Mouse (Mus musculus) testis, adult 2 months (tissue): ENCODE measurements at regions not wholly inside any gene's neighbourhood (a gene's known extent, or its start where the extent isn't known, plus 50 kb on each side); places are given as distances from the start of the nearest gene placed in this dataset.

Experiments
- H3K27ac ChIP-seq: fragments of 200-500 bp; 2 replicates; pipeline ENCODE4 v1.5.1; 2012; ENCODE audit warnings: low read depth, low read length; ENCODE audit not compliant: control insufficient read depth, insufficient read depth
- H3K27me3 ChIP-seq: fragments of 200-500 bp; 2 replicates; pipeline ENCODE4 v1.6.1; 2012; ENCODE audit warnings: mild to moderate bottlenecking, low read length, moderate library complexity; ENCODE audit not compliant: control insufficient read depth, insufficient read depth
- H3K36me3 ChIP-seq: fragments of 200-500 bp; 2 replicates; pipeline ENCODE4 v1.6.1; 2012; ENCODE audit warnings: mild to moderate bottlenecking, low read length; ENCODE audit not compliant: control insufficient read depth, insufficient read depth
- H3K4me1 ChIP-seq: fragments of 200-500 bp; 2 replicates; pipeline ENCODE4 v1.6.1; 2012; ENCODE audit warnings: low read length; ENCODE audit not compliant: control insufficient read depth, insufficient read depth
- H3K4me3 ChIP-seq: fragments of 200-500 bp; 2 replicates; pipeline ENCODE4 v1.5.1; 2012; ENCODE audit warnings: low read depth, mild to moderate bottlenecking, low read length, moderate library complexity, mixed read lengths; ENCODE audit not compliant: control insufficient read depth
- CTCF ChIP-seq: fragments of 200-500 bp; IDR thresholded peaks from 2 replicates; pipeline ENCODE4 v1.5.1; 2012; ENCODE audit warnings: low read depth, mild to moderate bottlenecking, inconsistent platforms, low read length, moderate library complexity; ENCODE audit not compliant: control insufficient read depth, insufficient read depth, insufficient replicate concordance
- POLR2A ChIP-seq: fragments of 200-500 bp; IDR thresholded peaks from 2 replicates; pipeline ENCODE4 v1.6.1; 2012; ENCODE audit warnings: low read depth, mild to moderate bottlenecking, inconsistent platforms, low read length, moderate library complexity; ENCODE audit not compliant: control insufficient read depth

DNA sequence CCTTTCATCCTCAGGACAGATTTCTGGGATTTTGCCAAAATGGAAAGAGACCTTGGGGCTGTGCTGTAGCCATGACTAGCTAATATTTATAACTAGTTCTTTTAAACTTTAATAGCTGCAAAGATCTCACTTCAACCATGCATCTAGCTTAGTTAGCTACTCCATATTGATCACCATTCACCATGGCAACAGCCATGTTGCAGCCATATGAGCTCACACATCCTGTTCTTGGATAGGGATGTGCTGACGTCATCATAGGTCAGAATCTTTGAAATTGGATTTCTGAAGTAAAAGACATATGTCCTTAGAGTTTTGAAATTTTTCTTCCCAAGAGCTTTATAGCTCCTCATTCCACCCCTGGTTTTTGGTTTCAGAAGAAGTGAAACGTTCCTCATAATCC lies 118.8 kb upstream of the Phyhipl start:
- no peaks in the 10 kb centered on the region for H3K27me3 ChIP-seq
- H3K27ac ChIP-seq, result no peak overlapping the region
- H3K4me1 ChIP-seq, result no peaks in the 10 kb centered on the region; the same call in none of the 2 replicates
- TF ChIP-seq CTCF (no peak), POLR2A (no peak)
- no peaks in the 10 kb centered on the region for H3K36me3 ChIP-seq
- no peak overlapping the region for H3K4me3 ChIP-seq

DNA sequence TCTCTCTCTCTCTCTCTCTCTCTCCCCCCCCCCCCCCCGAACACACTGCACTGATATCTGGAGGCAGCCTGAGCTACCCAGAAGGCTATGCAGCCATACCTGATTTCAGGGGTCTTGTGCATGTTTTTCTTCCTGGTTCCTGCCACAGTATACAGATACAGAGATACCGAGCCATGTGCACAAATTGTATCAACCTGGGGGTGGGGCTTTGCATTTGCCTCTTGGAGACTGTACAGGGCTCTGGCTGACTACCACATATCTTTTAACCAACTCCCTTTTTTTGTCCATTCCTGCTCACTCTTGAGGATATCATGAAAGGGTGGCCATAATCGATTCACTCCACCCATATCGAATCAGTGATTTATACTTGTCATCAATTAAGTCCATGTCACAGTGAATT lies 118.4 kb upstream of the Phyhipl start:
- Histone ChIP-seq H3K27ac (no peak overlapping the region), H3K4me3 (no peak overlapping the region), H3K36me3 (no peaks in the 10 kb centered on the region), H3K4me1 (no peaks in the 10 kb centered on the region; the same call in 1 of the 2 replicates), H3K27me3 (no peaks in the 10 kb centered on the region)
- no peak for TF ChIP-seq CTCF
- TF ChIP-seq POLR2A, result no peak

DNA sequence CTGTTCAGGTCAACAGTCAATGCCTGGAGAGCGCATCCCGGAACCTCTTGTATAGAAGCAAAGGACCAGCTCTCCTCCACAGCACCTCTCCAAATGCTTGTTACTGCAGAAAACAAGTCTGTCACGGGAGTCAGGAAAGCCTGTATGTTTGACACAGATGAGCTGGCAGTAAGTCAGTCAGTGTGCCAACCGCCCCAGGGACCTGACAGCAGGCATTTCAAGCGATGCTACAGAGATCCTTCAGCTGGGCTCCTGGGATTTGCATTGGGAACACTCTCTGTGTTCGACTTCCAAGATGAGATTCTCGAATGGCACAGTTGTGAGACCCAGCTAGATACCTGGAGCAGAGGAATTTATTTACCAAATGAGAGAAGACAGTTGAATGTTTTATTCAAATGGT lies 111.7 kb upstream of the Phyhipl start:
- H3K27ac ChIP-seq, result no peak overlapping the region
- no peak overlapping the region for H3K4me3 ChIP-seq
- no peaks in the 10 kb centered on the region for H3K4me1 ChIP-seq
- H3K36me3 ChIP-seq, result no peaks in the 10 kb centered on the region
- TF ChIP-seq POLR2A, result no peak
- TF ChIP-seq CTCF, result no peak
- H3K27me3 ChIP-seq, result no peaks in the 10 kb centered on the region

DNA sequence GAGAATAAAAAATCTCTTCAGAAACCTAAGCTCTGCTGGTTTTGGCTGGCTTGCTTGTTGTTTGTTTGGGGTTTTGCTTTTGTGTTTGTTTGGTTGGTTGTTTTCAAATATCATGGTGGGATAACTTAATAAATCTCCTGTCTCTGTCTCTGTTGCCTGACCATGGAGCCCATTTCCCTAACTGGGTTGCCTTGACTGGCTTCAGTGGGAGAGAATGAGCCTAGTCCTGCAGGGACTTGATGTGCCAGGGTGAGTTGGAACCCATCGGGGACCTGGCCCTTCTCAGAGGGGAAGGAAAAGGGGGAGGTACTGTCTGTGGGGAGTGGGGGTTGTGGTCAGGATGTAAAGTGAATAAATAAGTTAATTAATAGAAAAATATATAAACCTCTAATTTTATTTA lies 111.1 kb upstream of the Phyhipl start:
- Histone ChIP-seq H3K4me3 (no peak overlapping the region), H3K4me1 (no peaks in the 10 kb centered on the region), H3K36me3 (no peaks in the 10 kb centered on the region), H3K27ac (no peak overlapping the region), H3K27me3 (no peaks in the 10 kb centered on the region)
- TF ChIP-seq CTCF, result no peak
- no peak for TF ChIP-seq POLR2A

DNA sequence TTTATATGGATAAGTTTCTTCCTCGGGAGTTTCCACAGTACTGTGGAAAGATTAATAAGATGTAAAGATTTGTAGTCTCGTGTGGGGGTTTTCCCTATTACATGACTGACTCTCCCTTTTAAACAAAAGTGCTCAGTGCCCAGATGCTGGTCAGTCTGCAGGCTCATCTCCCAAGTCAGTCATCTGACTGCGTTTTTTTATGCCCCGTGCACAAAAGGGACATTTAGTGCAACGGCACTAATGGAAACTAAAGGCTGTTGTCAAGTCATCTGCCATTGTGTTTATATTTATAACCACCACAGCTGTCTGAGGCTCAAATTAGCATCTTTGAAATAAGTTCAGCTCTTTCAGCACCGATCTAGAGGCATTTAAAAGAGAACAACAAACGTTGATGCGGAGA lies 110.7 kb upstream of the Phyhipl start:
- H3K4me3 ChIP-seq, result no peak overlapping the region
- H3K27ac ChIP-seq, result no peak overlapping the region
- H3K36me3 ChIP-seq, result no peaks in the 10 kb centered on the region
- no peaks in the 10 kb centered on the region for H3K4me1 ChIP-seq
- TF ChIP-seq POLR2A (no peak), CTCF (no peak)
- H3K27me3 ChIP-seq, result no peaks in the 10 kb centered on the region

DNA sequence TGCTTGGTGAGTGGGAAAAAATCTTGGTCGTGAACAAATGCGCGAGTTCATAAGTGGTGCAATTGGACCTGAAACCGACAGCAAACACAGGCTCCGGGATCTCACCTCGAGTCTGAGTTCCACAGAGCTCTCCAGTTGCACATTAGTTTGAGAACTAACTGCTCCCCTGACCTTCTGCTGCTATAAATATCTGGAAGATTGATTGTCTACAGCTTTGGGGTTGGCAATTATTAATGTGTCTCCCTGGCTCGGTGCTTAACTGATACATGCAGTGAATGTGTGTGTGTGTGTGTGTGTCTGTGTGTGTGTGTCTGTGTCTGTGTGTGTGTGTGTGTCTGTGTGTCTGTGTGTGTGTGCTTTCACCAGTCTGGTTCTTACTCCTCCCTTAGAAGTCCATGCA lies 107.4 kb upstream of the Phyhipl start:
- H3K27ac ChIP-seq, result no peak overlapping the region
- no peak overlapping the region for H3K4me3 ChIP-seq
- H3K4me1 ChIP-seq, result no peaks in the 10 kb centered on the region
- no peaks in the 10 kb centered on the region for H3K27me3 ChIP-seq
- TF ChIP-seq CTCF (no peak), POLR2A (no peak)
- no peaks in the 10 kb centered on the region for H3K36me3 ChIP-seq

DNA sequence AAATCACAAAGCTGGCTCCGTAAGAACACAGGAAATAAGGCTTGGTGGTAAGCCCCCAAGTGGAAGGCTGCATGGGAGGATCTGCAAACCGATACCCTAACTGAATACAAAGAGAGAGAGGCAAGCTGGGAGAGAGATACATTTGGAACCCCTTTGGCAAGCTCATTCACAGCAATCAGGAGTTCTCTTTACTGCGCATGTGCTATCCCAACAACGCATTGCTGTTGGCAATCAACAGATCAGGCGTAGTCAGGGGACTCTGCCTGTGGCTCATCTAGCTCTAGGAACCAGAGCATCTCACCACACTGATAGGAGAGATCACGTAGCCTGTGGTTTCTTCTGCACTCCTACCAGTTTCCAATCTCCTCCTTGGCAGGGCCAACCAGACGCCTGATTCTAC lies 103.9 kb upstream of the Phyhipl start:
- Histone ChIP-seq H3K27ac (no peak overlapping the region), H3K27me3 (no peaks in the 10 kb centered on the region), H3K4me1 (no peaks in the 10 kb centered on the region), H3K4me3 (no peak overlapping the region), H3K36me3 (no peaks in the 10 kb centered on the region)
- no peak for TF ChIP-seq POLR2A
- TF ChIP-seq CTCF, result no peak

DNA sequence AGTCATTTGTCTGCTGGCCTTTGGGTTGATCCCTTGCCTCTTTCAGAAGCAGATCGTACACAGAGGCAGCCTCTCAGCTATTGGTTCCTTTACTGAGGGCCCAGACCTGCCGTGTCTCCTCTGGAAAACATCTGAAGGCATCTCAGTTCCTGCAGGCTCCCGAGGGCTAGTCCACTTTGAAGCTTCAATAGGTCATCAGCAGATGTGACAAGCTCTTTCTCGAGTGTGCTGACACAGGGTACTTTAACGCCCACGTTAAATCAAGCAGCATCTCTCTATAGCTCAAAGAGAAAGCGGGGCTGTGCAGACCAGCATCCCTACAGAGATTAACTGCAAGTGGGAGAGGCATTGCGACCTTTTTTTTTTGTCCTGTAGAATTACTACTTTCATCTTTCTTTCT lies 96.0 kb upstream of the Phyhipl start:
- Histone ChIP-seq H3K4me3 (no peak overlapping the region), H3K27ac (no peak overlapping the region), H3K4me1 (no peaks in the 10 kb centered on the region), H3K27me3 (no peaks in the 10 kb centered on the region), H3K36me3 (no peaks in the 10 kb centered on the region)
- TF ChIP-seq POLR2A (no peak), CTCF (no peak)
